Mouse (Mus musculus) cerebellum, postnatal 10 days (tissue): ENCODE data around the gene Reps2.
A peak's percentile ranks its signal among the peaks of the same experiment; 100 is the strongest.

Experiments
- DNase-seq, 2 experiments: peaks; one replicate each; pipeline ENCODE4 v3.0.0; 2021; ENCODE audit warnings: mixed read lengths in 2 of 2

Reps2 gene

DNA sequence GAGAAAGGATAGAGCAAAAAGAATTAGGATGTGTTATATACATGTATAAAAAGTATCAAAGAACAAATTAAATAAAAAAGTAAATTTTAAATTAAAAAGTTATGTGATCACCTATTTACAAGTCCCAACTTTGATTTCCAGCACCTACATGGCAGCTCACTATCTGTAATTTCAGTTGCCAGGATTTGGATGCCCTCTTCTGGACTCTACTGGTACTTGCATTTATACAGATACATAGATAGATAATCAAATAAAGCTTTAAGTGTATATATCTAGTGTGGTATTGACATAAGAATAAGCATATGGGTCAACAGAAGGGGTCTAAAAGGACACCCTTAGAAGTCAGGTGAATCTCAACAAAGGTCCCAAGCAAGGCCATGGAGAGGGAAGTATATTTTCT lies 155.7 kb downstream of the Reps2 start:
- no peak for DNase-seq

DNA sequence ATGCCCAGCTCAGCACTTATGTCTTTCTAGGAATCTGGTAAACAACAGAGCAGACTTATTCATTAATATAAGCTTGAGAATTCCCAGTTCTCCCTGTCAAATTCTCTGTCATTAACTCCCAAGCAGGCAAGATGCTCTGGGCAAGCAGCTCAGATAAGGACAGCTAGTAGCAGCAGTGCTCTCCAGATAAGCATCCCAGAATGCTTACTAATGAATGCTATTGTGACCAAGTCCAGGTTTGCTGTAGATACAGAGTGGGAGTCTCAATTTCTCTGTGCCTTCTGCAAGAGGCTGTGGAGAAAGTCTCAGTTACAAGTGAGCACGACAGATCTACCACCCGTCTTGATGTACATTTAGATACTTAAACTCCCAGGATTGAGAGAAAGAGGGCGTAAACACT lies 173.2 kb downstream of the Reps2 start:
- DNase-seq, result no peak

DNA sequence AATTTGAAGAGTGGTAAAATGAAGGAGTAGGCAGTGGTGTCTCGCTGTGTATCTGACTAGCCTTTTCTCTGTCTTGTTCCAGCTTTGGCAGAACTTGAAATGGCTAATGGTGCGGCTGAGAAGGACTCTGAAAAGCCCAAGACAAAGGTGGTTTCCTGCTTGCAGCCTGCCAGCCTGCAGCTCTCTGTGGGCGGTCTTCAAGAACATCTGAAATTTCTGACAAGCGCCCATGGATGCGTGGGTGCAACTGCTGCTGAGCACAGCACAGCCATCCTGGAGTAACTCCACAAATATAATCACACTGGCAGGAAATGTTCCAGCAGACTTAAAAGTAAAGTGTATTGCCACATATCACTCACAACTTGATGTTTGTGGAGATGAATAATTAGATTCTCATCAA lies 181.3 kb downstream of the Reps2 start:
- DNase-seq, result peak in 1 of 2 experiments; percentile 3

DNA sequence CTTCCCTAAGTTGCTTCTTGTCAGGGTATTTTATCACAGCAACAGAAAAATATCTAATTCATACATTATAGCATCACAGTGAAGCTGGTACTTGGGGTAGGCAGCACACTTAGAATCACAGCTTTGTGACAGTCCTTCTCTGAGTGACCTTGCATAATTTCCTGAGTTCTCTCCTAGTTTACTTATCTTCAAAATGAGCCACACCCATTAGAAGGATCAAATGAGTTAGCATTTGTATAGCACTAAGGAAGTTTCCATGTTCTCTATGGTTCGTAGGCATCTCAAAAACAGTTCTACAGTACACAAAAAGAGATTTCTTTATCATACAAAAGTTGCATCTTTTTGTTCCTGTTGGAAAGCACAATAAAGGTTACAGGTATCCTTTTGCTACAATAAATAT lies 187.0 kb downstream of the Reps2 start:
- no peak for DNase-seq

DNA sequence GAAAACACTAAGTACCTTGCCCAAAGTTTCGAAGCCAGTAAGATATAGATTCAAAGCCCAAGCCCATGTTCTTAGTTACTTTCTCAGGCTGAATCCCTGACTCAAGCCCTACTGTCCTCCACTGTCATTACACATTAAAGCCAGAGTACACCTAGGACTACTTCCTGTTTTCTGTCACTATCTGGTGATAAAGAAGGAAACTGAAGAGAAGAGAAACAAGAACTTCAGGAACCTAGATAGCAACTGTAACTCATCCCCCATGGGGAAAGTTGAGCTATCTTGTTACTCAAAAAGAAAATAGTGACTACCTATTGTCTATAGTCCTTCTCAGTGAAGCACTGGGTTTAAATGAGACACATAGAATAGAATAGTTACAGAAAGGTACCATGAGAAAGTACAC lies 188.1 kb downstream of the Reps2 start:
- no peak for DNase-seq

DNA sequence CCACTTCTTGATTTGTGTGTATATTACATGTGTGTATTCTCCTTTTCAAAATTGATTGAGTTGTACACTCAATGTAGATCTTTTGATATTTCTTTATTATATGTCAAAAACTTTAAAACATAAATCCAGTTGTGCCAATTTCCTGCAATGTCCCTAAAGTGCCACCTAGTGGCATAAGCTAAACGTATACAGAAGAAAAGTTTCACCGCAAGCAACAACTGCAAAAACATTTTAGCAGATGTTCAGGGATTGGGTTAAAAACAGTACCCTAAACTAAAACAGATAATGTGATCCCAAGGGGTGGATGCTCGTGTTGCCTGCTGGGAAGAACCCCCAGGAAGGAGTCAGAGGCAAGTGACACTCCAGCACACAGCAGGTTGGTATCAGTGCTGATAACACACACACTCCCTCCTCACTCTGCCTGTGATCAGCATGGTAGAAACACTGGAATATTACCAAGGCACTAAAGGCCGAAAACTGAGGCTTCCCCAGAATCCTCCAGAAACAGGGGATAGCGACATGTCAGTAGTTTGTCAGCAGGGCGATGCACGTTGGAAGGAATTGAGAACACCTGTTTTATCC lies 189.5 kb downstream of the Reps2 start:
- no peak for DNase-seq

DNA sequence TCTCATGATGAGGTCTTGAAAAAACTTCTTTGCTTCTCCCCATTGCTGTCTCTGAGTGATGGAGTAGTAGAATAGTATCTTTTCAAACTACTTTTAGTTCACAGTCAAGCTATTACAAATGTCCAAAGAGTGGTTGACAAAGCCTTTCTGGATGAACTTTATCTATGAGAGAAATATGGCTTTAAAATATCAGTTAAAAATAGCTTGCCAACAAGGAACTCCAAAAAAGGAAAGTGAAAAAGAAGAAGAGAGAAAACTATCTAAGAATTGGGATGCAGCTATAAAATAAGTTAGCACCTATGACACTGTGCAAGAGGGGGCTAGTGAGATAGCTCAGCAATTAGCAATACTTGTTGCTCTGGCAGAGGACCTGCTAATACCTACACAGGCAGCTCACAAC lies 190.8 kb downstream of the Reps2 start:
- DNase-seq, result no peak

DNA sequence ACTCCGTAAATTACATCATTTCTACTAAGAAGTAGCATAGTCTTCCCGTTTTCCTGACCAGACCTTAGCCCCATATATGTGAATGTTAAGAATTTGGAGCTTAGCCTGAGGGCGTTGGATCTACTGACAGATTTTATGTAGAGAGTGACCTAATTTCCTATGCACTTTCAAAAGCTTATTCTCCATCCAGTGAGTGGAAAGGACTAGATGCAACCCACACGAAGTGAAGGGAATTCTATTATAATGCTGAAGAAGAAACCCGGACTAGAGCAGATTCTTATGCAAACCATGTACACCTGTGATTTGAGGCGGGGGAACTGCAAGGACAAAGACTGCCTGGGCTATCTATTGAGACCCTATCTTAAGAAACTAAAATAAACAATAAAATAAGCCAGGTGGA lies 195.5 kb downstream of the Reps2 start:
- DNase-seq, result no peak

DNA sequence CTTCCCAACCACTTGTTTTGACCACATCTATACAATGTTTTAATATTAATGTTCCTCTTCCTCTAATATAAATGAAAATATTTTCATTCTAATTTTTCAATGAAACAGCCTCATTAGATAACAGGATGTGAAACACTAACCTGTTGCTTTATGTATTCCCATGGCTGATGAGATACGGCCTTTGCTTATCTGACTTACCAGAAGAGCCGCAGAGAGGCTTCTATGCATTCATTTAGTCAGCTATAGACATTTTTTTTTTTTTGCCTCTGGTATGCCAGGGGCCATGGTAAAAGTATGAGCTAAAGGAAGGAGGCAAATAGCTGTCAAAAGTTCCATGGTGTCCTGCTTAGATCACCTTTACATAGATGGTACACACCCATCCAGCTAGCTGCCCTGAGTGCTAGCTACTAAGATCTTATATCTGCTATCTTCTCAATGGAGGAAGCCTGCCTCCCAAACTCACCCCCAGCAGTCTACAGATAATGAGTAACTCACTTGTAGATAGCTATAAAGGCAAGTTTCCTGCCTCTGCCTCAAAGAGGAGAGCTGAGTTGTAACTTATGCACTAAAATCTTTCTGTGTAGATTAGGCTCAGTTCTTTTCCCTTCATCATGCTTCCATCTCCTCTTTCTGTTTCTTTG lies 196.7 kb downstream of the Reps2 start:
- DNase-seq, result no peak

DNA sequence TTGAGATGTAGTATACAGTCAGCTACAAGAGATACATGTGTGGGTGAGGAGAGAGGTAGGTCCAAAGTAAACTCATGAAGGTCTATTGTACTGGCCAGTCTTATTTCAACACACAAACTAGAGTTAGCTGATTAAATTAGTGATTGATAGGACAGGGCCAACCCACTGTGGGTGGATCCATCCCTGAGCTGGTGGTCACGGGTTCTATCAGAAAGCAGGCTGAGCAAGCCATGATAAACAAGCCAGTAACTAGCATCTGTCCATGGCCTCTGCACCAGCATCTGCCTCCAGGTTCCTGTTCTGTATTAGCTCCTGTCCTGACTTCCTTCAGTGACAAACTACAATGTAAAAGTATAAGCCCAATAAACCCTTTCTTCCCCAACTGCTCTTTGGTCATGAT lies 200.1 kb downstream of the Reps2 start:
- DNase-seq, result no peak

DNA sequence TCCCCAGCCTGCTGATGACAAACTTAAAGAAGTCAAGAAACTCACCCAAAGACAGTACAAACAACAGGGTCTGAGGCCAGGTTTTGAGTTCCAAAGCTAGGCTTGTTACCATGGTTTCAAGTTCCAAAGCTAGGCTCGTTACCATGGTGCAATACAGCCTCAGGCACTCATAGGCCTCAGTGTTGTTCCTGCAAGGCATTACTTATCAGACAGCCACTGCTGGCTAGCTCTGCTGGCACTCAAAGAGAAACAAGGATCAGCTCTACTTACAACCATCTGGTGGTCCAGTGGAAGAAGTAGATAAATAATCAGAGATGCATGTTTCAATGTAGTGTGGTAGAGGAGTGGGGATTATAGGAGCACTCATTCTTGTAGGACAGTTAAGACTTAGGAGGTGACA lies 200.5 kb downstream of the Reps2 start:
- no peak for DNase-seq

DNA sequence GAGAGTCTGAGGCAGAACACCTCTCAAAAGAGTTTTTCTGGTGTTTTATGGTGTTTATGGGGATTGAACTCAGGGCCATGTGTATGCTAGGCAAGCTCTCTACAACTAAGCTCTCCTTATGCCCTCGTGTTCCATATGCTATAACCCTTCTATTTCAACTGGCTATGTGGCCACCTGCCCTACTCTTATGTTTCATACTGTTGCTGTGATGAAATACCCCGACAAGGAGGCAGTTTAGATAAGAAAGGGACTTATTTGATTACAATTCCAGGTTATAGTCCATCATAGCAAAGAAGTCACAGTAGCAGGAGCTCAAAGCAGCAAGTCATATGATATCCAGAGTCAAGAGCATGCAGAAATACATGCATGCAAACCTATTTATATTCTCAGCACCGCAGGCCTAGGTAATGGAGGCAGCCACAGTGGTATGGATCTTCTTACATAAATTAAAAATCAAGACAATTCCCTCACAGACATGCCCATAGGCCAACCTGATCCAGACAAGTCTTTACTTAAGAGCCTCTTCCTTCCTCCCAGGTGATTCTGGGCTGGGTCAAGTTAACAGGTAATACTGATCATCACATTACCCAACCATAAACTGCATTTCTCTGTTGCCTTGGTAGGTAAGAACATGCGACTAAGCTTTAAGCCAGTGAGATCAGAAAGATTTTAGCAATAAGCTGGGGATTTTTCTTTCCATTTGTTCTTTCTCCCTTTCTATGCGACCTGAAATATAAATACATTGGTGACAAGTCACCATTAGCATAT lies 210.5 kb downstream of the Reps2 start:
- no peak for DNase-seq

DNA sequence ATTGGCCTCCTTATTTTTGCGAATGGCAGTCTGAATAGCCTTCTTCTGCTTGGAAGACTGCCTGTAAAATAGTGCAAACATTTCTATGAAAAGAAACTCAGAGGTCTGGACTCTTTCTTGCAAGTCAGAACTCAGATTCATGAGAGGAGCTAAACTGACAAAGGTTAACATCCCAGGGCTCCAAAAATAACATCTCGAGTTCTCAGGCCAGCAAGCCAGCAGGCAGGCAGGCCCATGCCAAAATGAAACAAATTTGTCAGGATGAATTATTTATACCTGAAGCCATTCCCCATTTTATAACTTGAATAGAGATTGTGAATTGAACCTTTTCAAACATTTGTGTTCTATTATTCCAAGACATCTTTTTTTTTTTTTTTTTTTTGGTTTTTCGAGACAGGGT lies 215.8 kb downstream of the Reps2 start:
- peak; percentile 12 to 35 for DNase-seq

DNA sequence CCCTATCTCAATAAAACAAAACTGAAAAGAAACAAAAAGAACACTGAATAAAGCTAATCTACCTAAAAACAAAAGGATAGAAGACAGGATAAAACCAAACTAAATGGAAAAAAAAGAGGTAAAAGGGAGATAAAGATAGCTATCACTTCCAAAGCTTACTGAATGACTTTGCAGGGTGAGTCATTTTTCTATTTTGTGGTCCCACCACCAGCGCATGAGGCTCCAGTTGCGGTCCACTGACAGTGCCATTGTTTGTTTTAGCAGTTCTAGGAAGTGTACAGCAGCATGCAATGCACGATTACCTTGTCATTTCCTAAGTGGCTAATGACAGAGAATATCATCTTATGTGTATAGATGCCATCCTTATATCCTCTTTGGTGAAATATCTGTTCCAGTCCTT lies 224.0 kb downstream of the Reps2 start:
- no peak for DNase-seq

DNA sequence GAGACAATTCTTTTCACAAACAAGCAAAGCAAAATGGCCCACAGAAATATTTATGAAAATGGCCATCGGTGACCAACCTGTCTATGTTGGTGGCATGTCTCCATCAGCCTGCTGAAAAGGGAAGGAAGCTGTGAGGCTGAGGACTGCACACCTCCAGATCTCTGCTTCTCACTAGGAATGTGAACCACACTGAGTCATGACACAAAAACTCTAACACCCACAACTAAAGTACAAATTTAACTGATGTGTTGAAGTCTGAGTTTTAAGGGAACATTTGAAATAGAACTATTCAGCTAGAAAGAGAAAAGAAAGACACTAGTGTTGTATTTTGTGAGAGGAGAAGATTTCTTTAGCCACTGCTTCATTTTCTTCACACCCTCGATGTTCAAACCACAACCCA lies 230.3 kb downstream of the Reps2 start:
- DNase-seq, result no peak

DNA sequence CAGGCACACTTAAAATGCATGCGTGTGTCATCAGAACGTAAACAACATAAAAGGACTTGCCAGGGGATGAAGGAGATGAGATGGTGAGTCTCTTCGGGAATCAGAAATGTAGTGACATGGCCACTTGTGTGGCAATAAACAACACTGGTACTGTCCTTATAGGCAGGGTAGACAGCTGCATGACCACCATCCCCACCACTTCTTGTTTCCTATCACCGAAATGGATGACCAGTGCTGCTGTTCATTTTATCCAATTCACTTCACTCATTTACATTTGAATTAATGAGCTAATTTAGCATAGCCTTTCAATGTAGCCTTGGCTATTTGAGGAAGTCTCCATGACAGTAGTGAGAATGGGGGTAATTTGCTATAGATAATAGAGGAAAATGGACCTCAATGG lies 236.2 kb downstream of the Reps2 start:
- DNase-seq, result no peak

DNA sequence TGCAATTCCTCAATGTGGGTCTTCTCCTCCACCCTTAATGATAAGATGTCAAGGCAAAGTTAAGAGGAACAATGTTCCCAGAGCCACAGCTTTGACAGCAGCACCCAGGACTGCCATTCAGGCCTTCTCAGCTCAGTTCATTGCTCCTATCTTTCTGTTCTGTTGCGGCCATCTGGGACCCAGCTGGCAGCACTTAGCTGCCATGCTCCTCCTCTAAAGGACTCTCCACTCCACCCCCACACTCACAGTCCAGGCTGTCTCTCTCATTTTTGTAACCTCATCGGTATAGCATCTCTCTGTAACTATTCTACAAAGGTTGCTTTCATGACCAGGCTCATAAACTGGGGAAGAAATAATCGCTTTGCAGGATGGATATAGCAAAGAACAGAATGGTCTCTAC lies 241.0 kb downstream of the Reps2 start:
- DNase-seq, result peak; percentile 16 to 25

DNA sequence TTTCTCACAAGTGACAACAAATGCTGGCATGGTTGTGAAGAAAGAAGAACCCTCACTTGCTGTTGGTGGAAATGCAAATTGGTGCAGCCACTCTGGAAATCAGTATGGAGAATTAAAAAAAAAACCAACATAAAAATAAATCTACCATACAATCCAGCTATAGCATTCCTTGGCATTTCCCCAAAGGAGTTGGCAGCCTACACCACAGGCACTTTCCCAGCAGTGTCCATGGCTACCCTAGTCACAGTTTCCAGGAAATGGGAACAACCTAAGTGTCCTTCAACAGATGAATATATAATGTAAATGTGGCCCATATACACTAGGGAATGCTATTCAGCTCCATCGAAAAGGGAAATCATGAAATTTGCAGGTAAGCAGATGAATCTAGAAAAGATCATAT lies 262.7 kb downstream of the Reps2 start:
- DNase-seq, result no peak

DNA sequence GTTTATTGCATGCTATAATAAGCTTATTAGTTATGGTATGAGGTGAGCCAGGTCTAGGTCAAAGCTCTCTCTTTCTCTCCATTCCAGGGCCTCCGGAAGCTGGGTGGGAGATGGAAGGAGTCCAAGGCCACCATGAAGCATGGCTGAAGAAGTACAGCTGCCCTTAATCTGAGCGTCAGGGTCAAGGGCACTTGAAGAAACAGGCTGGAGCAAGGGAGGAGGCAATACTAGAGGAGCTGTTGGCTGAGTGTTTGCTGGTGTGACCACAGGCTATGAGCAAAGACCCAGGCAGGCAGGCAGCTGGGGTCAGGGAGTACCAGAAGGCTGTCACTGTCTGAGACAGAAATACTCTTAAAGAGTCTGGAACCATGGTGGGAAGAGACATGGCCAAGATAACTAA lies 280.2 kb downstream of the Reps2 start:
- DNase-seq, result no peak
